Mouse (Mus musculus) intestine, postnatal 0 days (tissue): ENCODE data around the gene Apoc2. TPM values are rescaled to one million over a fixed set of nuclear protein-coding genes. Genes with fewer than 3 reads are reported as not detected.
A peak's percentile ranks its signal among the peaks of the same experiment; 100 is the strongest.

Experiments
- ATAC-seq: fragments of 200-750 bp; cut with Nextera tagmentation; 2 replicates; pipeline ENCODE4 v1.8.0; 2017; ENCODE audit warnings: mild to moderate bottlenecking, moderate TSS enrichment, moderate library complexity
- H3K27ac ChIP-seq: fragments of 300-500 bp; sonication (generic); 2 replicates; pipeline ENCODE4 v1.5.1; 2014; ENCODE audit warnings: mild to moderate bottlenecking, low read depth, low read length, moderate library complexity
- H3K27me3 ChIP-seq: fragments of 300-500 bp; sonication (generic); replicated peaks from 2 replicates; pipeline ENCODE4 v1.6.1; 2014; ENCODE audit warnings: low read length, mixed read lengths; ENCODE audit not compliant: control insufficient read depth, insufficient read depth
- H3K36me3 ChIP-seq: fragments of 300-500 bp; sonication (generic); 2 replicates; pipeline ENCODE4 v1.6.1; 2014; ENCODE audit warnings: mild to moderate bottlenecking, moderate library complexity; ENCODE audit not compliant: control insufficient read depth, insufficient read depth
- H3K4me1 ChIP-seq: fragments of 300-500 bp; sonication (generic); replicated peaks from 2 replicates; pipeline ENCODE4 v1.6.1; 2014; ENCODE audit warnings: antibody characterized with exemption, low read length, mixed read lengths; ENCODE audit not compliant: control insufficient read depth, insufficient read depth
- H3K4me2 ChIP-seq: fragments of 300-500 bp; sonication (generic); replicated peaks from 2 replicates; pipeline ENCODE4 v1.6.1; 2014; ENCODE audit warnings: low read depth, mild to moderate bottlenecking, moderate library complexity
- H3K4me3 ChIP-seq: fragments of 300-500 bp; sonication (generic); 2 replicates; pipeline ENCODE4 v1.5.1; 2014; ENCODE audit warnings: low read depth, low read length
- H3K9ac ChIP-seq: fragments of 300-500 bp; sonication (generic); 2 replicates; pipeline ENCODE4 v1.6.1; 2014; ENCODE audit warnings: mild to moderate bottlenecking, low read depth, low read length
- H3K9me3 ChIP-seq: fragments of 300-500 bp; sonication (generic); 2 replicates; pipeline ENCODE4 v1.6.1; 2016; ENCODE audit warnings: mixed run types; ENCODE audit not compliant: control insufficient read depth
- CTCF ChIP-seq: sonication (generic); IDR thresholded peaks from 2 replicates; pipeline ENCODE4 v1.5.1; 2016; ENCODE audit warnings: low read depth, mild to moderate bottlenecking, control low read depth, antibody characterized with exemption, moderate library complexity
- WGBS: fragments of 180-500 bp; shearing (Covaris S2); extraction: QIAGEN DNeasy Blood & Tissue Kit; methylation state at CpG from one replicate; pipeline ENCODE4 v1.1.7; 2014; 5-methylcytosine and 5-hydroxymethylcytosine counted together
- polyA plus RNA-seq: library from polyadenylated mRNA; unstranded; fragments of >200 nt; fragmentation: Nextera tagmentation; extraction: Ambion mirVana; gene quantifications from 2 replicates; pipeline ENCODE4 v1.2.1, GENCODE M21; 2015

Apoc2 gene
- polyA plus RNA-seq, 1 experiment from 2014 or later, result 12,482 TPM

- Histone ChIP-seq H3K36me3 (no peaks in the 10 kb centered on the region), H3K4me1 (peaks cover 10% of the 10 kb centered on the region; the same call in 1 of the 2 replicates), H3K27ac (no peak overlapping the region), H3K4me2 (no peak overlapping the region), H3K4me3 (no peak overlapping the region), H3K9ac (no peak overlapping the region), H3K9me3 (no peaks in the 10 kb centered on the region), H3K27me3 (no peaks in the 10 kb centered on the region)
- no peak for ATAC-seq
- TF ChIP-seq CTCF, result no peak
- 90% methylated on average over 2 of the region's 2 CpGs for WGBS
Observed at GRCm38 (mm10) chr7:19667434-19667833, 10.3 kb downstream of the Apoc2 start.

GRCm38 (mm10) chr7:19666750-19667149 is 11.0 kb downstream of the Apoc2 start:
- Histone ChIP-seq H3K9me3 (no peaks in the 10 kb centered on the region), H3K27me3 (no peaks in the 10 kb centered on the region), H3K4me3 (no peak overlapping the region), H3K9ac (no peak overlapping the region), H3K4me2 (no peak overlapping the region), H3K27ac (no peak overlapping the region), H3K4me1 (peaks cover 10% of the 10 kb centered on the region; the same call in 1 of the 2 replicates), H3K36me3 (peaks cover 4% of the 10 kb centered on the region; the same call in 1 of the 2 replicates)
- peak; percentile 58 for TF ChIP-seq CTCF
- WGBS, result 68% methylated on average over 3 of the region's 3 CpGs
- no peak for ATAC-seq

GRCm38 (mm10) chr7:19664955-19665841 is 12.5 kb downstream of the Apoc2 start, which contains the start of gene Clptm1:
Clptm1 (minus strand) TSS chr7:19665033.
- Histone ChIP-seq H3K9ac (peak within 1 kb of the TSS; percentile 98), H3K4me3 (peak within 1 kb of the TSS; percentile 99), H3K27ac (peak within 1 kb of the TSS; percentile 91), H3K27me3 (no peaks in the 10 kb centered on the region), H3K4me1 (peaks cover 10% of the 10 kb centered on the region; the same call in 1 of the 2 replicates), H3K36me3 (peaks cover 9% of the 10 kb centered on the region; the same call in 1 of the 2 replicates), H3K9me3 (no peaks in the 10 kb centered on the region), H3K4me2 (peak within 1 kb of the TSS; percentile 83)
- peak; percentile 88 for ATAC-seq
- WGBS, result under 1% methylated on average over 59 of the region's 63 CpGs
- peak; percentile 79 for TF ChIP-seq CTCF

- H3K27me3 ChIP-seq, result no peaks in the 10 kb centered on the region
- no peak for TF ChIP-seq CTCF
- peak overlapping the region; percentile 83 for H3K4me2 ChIP-seq
- WGBS, result under 1% methylated on average over 36 of the region's 37 CpGs
- no peaks in the 10 kb centered on the region for H3K9me3 ChIP-seq
- H3K27ac ChIP-seq, result peak overlapping the region; percentile 91
- ATAC-seq, result peak; percentile 25
- H3K9ac ChIP-seq, result peak overlapping the region; percentile 98
- peaks cover 10% of the 10 kb centered on the region; the same call in 1 of the 2 replicates for H3K4me1 ChIP-seq
- peaks cover 15% of the 10 kb centered on the region; the same call in 1 of the 2 replicates for H3K36me3 ChIP-seq
- peak overlapping the region; percentile 99 for H3K4me3 ChIP-seq
Observed at GRCm38 (mm10) chr7:19664455-19664954, 13.2 kb downstream of the Apoc2 start.

- no peak for ATAC-seq
- Histone ChIP-seq H3K36me3 (peaks cover 15% of the 10 kb centered on the region; the same call in 1 of the 2 replicates), H3K27me3 (no peaks in the 10 kb centered on the region), H3K4me3 (peak overlapping the region; percentile 99), H3K27ac (no peak overlapping the region), H3K4me1 (peaks cover 10% of the 10 kb centered on the region; the same call in 1 of the 2 replicates), H3K9me3 (no peaks in the 10 kb centered on the region), H3K4me2 (peak overlapping the region; percentile 83), H3K9ac (peak overlapping the region; percentile 98)
- 10% methylated on average over 8 of the region's 8 CpGs for WGBS
- no peak for TF ChIP-seq CTCF
Observed at GRCm38 (mm10) chr7:19663940-19664339, 13.8 kb downstream of the Apoc2 start.

- no peak overlapping the region for H3K4me3 ChIP-seq
- no peak overlapping the region for H3K4me2 ChIP-seq
- no peaks in the 10 kb centered on the region for H3K4me1 ChIP-seq
- H3K9ac ChIP-seq, result no peak overlapping the region
- no peak for ATAC-seq
- H3K9me3 ChIP-seq, result no peaks in the 10 kb centered on the region
- H3K27me3 ChIP-seq, result no peaks in the 10 kb centered on the region
- TF ChIP-seq CTCF, result no peak
- whole genome bisulfite sequencing, result 98% methylated on average over 2 of the region's 2 CpGs
- H3K36me3 ChIP-seq, result peaks cover 69% of the 10 kb centered on the region
- H3K27ac ChIP-seq, result no peak overlapping the region
Observed at GRCm38 (mm10) chr7:19652614-19653013, 25.1 kb downstream of the Apoc2 start.
